Mouse (Mus musculus) frontal cortex, adult 2 months (tissue): ENCODE results near the gene Sema4b. TPM values are rescaled to one million over a fixed set of nuclear protein-coding genes. Genes with fewer than 3 reads are reported as not detected.
A peak's percentile ranks its signal among the peaks of the same experiment; 100 is the strongest.

Source experiments
- DNase-seq, 2 experiments: peaks; one replicate each; pipeline ENCODE4 v3.0.0; 2022; ENCODE audit warnings: low spot score in 1 of 2; ENCODE audit errors: extremely low spot score in 1 of 2
- polyA plus RNA-seq: library from polyadenylated mRNA; depleted of rRNA; stranded (reverse); fragments of >200 nt; gene quantifications from 2 replicates; pipeline ENCODE4 v1.2.3, GENCODE M21; 2012

The Sema4b gene
- polyA plus RNA-seq, 1 experiment = 15.9 TPM

DNA sequence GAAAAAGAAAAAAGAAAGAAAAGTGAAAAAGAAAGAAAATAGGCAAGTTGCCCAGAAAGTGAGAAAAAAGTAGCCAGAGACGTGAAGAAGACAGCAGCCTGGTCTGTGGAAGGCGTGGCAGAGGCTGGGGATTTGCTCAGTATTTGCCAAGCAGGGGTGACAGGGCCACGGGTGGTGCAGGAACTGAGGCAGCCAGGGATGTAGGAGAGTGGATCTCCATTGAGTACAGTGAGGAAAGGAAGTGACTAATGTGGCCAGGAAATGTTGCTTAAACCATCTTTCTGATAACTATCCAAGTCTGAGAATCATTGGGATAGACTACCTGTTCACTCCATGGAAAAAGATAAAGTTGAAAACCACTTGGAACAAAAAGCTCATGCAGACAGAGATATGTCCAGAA lies 10.5 kb upstream of the Sema4b start:
- no peak for DNase-seq

DNA sequence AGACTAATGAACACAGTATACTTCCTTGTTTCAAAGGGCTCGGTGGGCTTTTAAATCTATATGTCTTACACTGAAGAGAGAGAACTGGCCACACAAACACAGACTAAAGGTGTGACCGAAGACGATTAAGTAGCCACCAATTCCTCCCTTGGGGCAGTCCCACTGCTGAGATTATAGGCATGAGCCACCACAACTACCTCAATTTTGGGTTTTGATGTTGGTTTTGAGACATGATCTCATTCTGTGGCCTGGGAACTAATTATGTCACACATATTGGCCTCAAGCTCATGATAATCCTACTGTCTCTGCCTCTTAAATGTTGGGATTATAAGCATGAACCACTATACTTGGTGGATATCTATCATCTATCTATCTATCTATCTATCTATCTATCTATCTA lies 9.2 kb upstream of the Sema4b start:
- DNase-seq = no peak

DNA sequence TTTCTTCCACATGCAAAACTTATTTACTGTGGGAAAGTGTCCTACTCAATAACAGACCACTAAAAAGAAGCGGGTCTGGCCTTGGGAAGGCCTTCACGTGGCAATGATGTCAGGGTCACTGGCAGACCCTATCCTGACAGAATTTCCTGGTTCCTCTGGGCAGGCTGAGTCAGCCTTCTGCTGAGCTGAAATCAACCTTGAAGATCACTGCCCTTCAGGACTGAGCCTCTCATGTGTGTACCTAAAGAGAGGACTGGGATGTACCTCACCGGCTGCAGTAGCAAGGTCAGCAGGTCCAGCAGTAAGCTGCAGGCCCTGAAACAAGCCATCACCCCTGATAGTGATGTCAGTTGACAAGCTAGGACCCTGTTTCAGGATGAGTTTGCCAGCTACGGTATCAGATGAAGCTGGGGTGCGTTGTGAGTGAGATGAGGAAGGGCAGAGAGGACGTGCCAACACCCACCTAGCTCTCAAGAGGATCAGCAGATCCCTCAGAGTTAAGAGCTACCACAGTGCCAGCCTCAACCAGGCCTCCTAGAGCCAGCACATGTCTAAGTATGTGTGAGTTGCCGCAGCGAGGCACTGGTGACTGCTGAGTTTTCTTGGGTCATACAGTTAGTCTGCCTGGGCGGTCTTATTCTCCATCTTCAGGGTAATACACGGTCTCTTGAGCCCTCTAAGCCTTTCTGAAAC lies 8.5 kb upstream of the Sema4b start:
- DNase-seq = no peak

DNA sequence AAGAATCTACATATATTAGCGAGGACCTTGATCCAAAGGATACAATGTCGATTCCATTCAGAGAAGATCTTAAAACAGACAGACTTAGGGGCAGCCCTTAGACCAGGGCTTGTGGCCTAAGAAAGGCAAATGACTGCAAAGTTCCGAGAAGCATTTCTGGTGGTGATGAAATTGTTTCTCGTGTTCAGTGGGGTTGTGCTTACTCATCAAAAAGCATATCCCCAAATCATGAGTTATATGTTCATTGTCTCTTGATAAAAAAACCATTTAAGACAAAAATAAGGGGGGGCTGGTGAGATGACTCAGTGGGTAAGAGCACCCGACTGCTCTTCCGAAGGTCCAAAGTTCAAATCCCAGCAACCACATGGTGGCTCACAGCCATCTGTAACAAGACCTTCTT lies 7.3 kb upstream of the Sema4b start:
- no peak for DNase-seq

DNA sequence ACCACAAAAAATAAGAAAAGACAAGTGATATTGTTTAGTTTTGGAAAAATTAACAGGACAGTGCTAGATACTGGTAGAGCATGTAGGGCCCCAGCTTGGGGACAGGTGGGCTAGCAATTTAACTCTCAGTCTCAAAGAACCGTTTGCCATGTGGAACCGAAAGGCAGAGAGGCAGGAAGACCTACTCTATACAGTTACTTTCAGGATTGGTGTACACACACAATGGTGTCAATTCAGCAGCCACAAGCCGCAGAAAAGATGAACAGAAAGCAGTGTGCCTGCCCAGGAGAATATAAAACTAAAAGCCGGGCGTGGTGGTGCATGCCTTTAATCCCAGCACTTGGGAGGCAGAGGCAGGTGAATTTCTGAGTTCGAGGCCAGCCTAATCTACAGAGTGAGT lies 6.9 kb upstream of the Sema4b start:
- DNase-seq = no peak

DNA sequence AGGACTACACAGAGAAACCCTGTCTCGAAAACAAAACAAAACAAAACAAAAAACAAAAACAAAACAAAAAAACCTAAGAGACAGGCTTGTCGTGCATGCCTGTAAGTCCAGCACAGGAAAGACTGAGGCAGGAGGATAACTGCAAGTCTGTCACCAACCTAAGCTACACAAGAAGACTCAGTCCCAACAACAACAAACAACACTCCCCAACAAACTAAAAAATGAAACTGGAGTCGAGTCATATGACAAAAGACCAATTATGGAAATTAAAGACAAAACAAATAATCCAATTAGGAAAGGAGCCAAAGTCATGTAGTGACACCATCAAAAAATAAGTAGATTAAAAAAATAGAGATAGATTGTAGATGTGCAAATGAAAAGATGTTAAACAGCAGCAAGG lies 6.4 kb upstream of the Sema4b start:
- DNase-seq = no peak

DNA sequence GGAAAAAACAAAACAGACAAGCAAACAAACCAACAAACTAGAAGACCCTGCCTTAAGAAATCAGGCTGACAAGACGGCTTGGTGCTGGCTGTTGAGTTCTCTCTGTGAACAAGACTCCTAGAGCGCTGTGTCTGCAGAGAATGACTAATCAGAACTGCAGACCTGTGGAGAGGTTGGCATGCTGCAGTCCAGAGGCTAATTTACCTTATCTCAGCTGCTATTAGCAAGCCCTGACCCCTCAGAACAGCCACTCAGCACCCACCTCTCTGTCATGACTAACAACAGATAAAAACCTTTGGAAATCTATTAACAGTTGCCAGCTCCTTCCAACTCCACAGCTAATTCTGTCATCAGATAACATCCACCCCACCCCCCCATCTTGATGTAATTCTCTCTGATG lies 5.6 kb upstream of the Sema4b start:
- DNase-seq = no peak

DNA sequence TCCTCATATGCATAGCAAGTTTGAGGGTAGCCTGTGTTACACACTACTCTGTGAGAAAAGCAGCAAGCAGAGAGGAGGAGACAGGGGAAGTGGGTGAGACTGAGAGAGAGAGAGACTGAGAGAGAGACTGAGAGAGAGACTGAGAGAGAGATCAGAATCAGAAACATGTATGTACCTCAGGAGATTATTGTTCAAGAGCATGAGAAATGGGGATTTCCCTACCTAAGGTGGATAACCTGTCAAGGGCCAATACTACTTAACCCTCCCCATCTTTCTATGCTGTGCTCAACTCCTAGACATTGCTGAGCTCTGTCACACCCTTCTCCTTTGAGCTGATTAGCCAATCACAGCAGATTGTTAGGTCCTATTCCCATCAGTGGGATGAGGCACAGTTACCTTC lies 4.5 kb upstream of the Sema4b start:
- no peak for DNase-seq

DNA sequence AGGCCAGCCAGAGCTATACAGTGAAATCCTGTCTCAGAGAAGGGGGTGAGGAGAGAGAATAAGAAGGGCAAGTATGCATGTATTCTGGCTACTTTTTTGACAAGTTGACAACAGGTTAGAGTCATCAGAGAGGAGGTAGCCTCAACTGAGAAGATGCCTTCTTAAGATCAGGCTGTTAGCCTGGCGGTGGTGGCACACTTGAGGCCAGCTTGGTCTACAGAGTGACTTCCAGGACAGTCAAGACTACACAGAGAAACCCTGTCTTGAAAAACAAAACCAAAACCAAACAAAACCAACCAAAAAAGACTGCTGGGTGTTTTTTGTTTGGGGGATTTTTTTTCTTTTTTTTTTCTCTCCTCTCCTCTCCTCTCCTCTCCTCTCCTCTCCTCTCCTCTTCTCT lies 3.2 kb upstream of the Sema4b start:
- no peak for DNase-seq

DNA sequence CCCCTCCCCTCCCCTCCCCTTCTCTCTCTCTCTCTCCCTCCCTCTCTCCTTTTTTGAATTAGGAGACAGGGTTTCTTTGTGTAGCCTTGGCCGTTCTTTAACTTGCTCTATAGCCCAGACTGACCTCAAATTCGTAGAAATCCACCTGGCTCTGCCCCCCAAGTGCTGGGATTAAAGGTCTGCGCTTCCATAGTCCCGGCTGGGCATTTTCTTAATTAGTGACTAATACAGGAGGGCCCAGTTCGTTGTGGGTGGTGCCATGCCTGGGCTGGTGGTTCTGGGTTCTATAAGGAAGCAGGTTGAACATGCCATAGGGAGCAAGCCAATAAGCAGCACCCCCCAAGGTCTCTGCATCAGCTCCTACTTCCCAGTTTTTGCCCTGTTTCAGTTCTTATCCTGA lies 2.7 kb upstream of the Sema4b start:
- no peak for DNase-seq

DNA sequence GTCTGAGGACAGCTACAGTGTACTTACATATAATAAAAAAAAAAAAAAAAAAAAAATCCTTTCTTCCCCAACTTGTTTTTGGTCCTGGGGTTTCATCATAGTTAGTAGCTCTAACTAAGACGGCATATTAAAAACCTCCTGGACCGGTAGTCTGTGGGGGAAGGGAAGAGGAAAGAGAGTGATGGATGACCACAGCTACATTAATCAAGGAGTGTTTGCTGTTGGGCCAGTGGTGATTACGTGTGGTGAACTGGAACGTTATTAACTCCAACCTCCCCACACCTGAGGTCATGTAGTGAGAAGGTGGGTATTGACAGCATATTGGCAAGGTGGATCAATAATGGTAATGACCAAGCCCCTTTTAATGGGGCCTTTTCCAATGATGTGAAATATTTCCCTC lies 2.1 kb upstream of the Sema4b start:
- DNase-seq = no peak

DNA sequence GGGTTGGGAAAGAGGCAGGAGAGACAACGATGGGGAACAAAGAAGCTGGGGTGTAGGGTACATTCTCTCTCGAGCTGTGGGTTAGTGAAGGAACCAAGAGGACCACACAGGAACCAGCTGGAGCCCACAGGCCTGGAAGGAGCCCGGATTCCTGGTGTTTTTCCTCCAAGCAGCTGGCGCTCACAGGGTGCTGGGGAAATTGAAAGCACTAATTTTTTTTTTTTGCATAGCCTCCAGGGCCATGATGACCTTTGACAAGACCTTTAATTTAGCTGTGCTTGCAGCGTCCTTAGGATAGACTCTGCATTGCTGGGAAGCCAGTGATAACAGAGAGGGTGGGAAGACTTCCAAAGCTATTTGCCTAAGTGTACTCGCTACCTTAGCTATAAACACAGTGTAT lies 1.7 kb upstream of the Sema4b start:
- no peak for DNase-seq

DNA sequence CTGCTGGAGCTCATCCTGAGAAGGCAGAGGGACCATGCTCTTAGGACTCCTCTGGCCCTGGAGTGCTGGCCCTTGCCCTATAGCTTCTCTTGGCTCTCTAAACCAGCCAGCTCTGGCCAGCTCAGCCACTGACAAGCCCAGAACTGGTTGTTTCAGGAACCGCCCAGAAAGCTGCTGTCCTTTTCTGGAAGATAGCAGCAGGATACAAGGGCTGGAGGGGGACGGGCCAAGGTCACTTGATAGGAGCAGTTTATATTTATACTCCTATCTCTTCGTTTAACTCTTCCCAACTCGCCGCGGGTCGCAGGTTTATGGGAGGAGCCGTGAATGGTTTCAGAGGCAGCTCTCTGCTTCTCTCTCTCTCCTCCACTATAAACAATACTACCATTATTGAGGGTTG lies 620 bp upstream of the Sema4b start:
- no peak for DNase-seq

DNA sequence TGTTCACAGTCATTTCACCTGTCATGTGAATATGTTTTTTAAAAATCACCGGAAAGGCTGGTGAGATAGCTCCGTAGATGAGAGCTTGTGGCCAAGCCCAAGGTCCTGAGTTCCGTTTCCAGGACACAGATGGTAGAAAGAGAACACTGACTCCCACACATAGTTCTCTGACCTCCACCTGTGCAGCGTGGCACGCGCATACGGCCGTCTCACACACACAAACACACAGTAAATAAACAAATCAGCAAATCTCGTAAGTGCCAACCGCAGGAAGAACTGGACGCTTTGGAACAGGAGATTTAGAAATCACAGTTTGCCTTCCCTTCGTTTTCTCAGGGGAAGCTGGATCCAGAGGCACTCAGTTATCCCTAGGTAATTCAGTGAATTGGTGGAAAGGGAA lies 860 bp downstream of the Sema4b start:
- DNase-seq = no peak

DNA sequence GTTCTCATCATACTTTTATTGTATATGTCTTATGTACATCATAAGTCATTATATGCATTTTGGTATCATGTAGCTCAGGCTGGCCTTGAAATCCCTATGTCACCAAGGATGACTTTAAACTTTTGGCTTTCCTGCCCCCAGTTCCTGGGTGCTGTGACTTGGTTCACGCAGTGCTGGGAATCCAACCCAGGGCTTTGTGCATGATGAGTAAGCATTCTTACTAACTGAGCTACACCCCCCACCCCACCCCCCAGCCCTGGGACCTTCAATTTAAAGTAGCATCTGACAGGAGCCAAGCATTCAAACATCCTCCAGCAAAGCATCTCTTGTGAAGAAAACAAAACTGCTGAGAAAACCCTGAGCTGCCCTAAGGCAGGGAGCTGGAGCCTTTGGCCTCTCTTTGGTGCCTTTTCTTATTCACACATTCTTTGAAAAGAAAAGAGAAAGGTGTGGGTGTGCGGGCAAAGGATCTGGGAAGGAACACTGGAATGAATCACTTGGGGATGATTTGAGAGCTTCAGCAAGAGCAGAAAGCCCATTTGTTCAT lies 2.0 kb downstream of the Sema4b start:
- no peak for DNase-seq

DNA sequence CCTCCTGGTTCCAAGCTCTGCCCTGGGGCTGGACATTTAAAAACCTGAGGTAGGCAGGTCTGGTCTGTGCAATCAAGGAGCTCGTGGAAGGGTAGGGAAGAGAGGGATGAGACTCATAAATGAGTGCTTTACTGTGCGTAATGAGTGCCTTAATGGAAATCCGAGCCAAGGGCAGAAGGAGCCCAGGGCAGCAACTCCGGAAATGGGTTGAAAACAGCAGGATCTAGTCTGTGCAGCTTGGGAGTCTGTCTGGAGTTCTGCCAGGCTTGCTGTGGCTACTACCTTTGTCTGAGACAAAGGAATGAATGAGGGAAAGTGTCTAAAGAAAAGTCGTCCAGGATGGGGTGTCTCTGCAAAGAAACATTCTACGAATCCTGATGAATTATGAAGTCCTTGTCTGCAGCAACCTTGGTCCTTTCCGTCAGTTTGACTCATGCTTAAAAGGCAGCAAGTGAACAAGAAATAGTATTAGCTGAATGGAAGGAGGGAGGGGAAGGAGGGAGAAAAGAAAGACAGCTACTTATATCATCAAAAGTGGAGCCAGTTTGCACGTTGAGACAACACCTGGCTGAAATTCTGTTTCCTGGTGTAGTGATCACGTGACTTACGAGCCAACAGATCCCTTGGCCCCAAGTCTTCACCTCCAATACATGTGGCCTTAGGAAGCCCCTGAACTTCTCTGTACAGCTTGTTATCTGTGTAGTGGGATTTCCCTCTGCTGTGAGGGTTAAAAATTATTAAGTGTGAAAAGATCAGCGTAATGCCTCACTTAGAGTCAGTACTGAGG lies 2.7 kb downstream of the Sema4b start:
- no peak for DNase-seq

DNA sequence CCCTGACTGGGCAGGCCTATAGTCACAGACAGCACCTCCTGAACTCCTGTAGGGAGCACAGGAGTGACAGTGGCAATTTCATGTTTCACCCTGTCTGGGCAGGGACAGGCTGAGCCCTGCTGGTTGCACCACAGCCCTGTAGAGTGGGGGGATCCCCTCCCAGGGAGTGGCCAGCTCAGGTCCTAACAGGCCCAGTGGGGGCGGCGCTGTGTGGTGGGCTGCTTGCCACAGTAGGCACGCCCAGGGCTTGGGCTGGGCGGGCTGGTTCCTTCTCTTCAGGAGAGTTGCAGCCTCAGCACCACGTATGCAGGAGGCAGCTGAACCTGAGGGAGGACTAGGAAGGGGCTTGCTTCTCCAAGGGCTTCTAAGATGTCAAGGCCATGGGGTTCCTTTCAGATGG lies 4.8 kb downstream of the Sema4b start:
- DNase-seq = no peak

DNA sequence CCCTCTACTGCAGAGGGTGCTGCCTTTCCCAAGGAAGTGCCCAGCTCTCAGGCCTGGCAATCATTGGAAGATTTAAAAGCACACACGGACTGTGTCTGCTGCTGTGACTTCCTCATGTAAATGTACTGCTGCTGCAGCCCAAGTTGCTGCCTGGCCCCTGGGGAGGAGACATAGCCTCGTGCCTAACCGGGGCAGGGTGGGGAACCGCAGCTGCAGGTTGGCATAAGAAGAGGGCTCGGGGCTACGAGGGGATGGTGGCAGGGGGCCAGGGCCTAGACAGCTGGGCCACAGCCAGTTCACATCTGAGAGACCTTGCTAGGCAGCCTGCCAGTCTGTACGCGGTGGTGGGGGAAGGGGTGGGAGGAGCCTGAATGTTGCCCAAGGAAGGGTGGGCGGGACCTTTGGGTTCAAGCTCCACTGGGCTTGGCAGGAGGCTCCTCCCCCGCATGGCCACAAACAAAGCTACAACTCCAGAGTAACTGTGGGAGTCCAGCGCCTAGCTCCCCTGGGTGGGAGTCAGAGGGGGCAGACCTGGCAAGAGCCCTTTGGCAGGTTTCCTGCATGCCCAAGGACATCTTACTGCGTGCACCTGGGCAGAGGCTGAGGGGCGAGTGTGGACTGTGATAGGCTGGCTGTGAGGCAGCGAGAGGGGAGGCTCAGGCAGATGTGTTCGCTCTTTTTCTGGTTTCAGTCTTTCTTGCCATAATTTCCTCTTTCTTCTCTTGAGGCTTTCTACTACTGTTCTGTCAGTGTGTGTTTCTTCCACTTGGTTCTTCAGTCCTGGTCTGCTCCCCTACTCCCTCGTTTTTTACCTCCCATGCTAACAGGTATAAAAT lies 5.8 kb downstream of the Sema4b start:
- peak in 1 of 2 experiments; percentile 63 for DNase-seq

DNA sequence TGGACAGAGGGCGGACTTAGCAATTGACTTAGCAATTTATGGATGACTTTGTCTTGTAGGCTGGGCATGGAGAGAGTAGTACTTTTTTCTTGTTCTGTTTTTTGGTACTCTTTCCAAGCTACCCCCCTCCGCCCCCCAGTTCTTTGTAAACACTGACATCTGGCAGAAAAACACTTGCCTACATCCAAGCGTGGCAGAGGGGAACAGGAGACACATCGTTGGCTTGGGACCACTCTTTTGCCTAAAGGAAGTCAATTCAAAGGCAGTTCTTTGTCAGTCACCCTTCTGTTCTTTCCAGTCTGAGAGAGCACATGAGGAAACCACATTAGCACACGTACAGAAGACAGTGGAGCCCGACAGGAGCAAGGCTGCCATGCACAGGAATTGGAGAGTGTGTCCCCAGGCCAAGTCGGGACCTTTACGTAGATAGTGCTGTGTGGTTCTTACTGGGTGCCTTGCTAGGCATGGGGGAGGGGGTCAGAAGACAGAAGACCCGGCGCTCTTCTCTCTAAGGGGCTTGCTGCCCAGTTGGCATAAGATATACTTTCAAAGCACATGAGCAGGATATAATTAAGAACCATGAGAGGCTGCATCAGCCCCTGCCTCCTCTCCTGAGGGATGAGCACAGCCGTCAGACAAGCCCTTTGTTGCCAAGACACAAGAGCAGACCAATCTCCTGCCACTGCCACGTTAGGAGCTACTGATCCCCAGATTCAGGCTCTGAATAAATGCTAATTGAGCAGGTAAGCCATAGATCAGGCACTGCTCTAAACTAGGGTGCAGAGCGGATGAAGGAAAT lies 7.5 kb downstream of the Sema4b start:
- no peak for DNase-seq

DNA sequence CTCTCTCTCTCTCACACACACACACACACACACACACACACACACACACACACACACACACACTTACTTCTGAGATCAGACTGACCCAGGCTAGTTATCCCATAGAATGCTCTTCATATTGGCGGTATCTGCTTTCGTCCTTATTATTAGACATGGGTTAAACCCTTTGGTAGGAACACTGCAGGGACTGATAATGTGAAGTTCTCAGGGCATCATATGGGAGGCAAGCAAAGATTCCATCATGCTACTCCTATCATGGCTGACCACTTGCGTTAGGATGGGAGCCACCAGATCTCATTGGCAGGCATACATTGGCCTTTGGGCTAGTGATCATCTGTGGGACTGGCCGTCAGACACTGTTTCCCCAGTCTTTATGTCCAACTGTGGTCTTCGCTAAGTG lies 8.5 kb downstream of the Sema4b start:
- no peak for DNase-seq
